Mouse (Mus musculus): Measurements from ENCODE around the gene Klhl29. TPM values are rescaled to one million over a fixed set of nuclear protein-coding genes. Genes with fewer than 3 reads are reported as not detected.

The Klhl29 gene
- polyA plus RNA-seq, 1 experiment, result 2.4 TPM

DNA sequence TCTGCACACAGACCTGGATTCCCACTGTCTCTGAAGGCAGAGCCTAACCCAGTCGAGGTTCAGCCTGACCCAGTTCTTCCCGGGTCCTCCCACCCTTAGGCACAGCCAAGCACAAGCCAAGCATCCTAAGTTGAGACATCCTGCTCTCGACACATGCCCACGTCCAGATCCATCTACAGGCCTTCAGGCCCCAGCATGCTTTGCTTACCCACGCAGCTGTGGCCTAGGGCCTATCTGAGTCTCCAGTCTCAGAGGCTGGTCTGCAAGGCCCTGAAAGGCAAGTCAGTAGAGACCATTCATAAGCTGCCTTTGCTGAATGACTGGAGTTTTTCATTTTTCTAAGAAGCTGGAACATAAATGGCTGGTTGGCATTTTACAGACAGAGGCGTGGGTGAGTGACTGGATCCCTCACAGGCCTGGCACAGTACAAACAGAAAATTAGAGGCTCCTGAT lies 35.3 kb downstream of the Klhl29 start:
- no peak for TF ChIP-seq POLR2A (IDR thresholded peaks at IDR 0.05; ENCODE audit: low read depth, low read length)
- TF ChIP-seq CTCF (conservative IDR thresholded peaks at IDR 0.05; ENCODE audit: insufficient read depth, insufficient read length, low read depth, low read length), result no peak
- WGBS, result 92% methylated on average over 6 of the region's 6 CpGs

GRCm38 (mm10) chr12:5336927-5337712 lies 38.4 kb downstream of the Klhl29 start:
- Histone ChIP-seq H3K4me1 (ENCODE audit: control insufficient read depth, insufficient read depth, low read length) (no peaks in the 10 kb centered on the region), H3K27me3 (replicated peaks; ENCODE audit: control insufficient read depth, insufficient read depth, low read length) (no peaks in the 10 kb centered on the region), H3K4me3 (ENCODE audit: insufficient read depth, low read depth, low read length) (no peak overlapping the region), H3K36me3 (ENCODE audit: control insufficient read depth, insufficient read depth, low read length) (no peaks in the 10 kb centered on the region), H3K27ac (ENCODE audit: insufficient read depth, low read depth, low read length) (no peak overlapping the region)
- 32% methylated on average over 8 of the region's 8 CpGs for WGBS
- TF ChIP-seq CTCF (conservative IDR thresholded peaks at IDR 0.05; ENCODE audit: insufficient read depth, insufficient read length, low read depth, low read length) (no peak), POLR2A (IDR thresholded peaks at IDR 0.05; ENCODE audit: low read depth, low read length) (no peak)
- DNase-seq, result peak; percentile 75

More for the DNA sequence above, 35.3 kb downstream of the Klhl29 start:
- no peak for DNase-seq
- H3K4me3 ChIP-seq (ENCODE audit: insufficient read depth, low read depth, low read length), result no peak overlapping the region
- H3K27me3 ChIP-seq (replicated peaks; ENCODE audit: control insufficient read depth, insufficient read depth, low read length), result no peaks in the 10 kb centered on the region
- H3K4me1 ChIP-seq (ENCODE audit: control insufficient read depth, insufficient read depth, low read length), result no peaks in the 10 kb centered on the region
- H3K27ac ChIP-seq (ENCODE audit: insufficient read depth, low read depth, low read length), result no peak overlapping the region
- no peaks in the 10 kb centered on the region for H3K36me3 ChIP-seq (ENCODE audit: control insufficient read depth, insufficient read depth, low read length)

DNA sequence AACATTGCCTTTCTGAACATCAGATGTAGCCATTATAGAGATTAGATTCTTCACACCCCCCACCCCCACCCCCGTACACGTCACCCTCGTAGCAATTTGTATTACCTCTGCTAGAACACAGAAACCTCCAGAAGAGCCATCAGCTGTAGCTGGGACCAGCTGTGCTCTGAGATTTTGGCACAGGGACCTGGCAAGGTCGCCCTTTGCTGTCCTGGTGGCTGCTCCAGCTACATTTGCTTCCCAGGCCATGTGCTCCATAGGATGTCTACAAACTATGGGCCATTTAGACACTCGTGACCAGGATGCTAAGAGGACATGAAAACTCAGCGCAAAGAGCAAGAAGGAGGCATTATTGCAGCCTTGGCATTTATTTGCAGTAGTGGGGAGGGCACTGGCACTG lies 39.2 kb downstream of the Klhl29 start:
- H3K27me3 ChIP-seq (replicated peaks; ENCODE audit: control insufficient read depth, insufficient read depth, low read length), result no peaks in the 10 kb centered on the region
- WGBS, result 71% methylated on average over 6 of the region's 6 CpGs
- no peaks in the 10 kb centered on the region for H3K36me3 ChIP-seq (ENCODE audit: control insufficient read depth, insufficient read depth, low read length)
- no peak for TF ChIP-seq CTCF (conservative IDR thresholded peaks at IDR 0.05; ENCODE audit: insufficient read depth, insufficient read length, low read depth, low read length)
- no peak for TF ChIP-seq POLR2A (IDR thresholded peaks at IDR 0.05; ENCODE audit: low read depth, low read length)
- no peak overlapping the region for H3K27ac ChIP-seq (ENCODE audit: insufficient read depth, low read depth, low read length)
- no peak overlapping the region for H3K4me3 ChIP-seq (ENCODE audit: insufficient read depth, low read depth, low read length)
- DNase-seq, result no peak
- H3K4me1 ChIP-seq (ENCODE audit: control insufficient read depth, insufficient read depth, low read length), result no peaks in the 10 kb centered on the region

- no peaks in the 10 kb centered on the region for H3K36me3 ChIP-seq (ENCODE audit: control insufficient read depth, insufficient read depth, low read length)
- H3K4me3 ChIP-seq (ENCODE audit: insufficient read depth, low read depth, low read length), result no peak overlapping the region
- no peak overlapping the region for H3K27ac ChIP-seq (ENCODE audit: insufficient read depth, low read depth, low read length)
- H3K4me1 ChIP-seq (ENCODE audit: control insufficient read depth, insufficient read depth, low read length), result no peaks in the 10 kb centered on the region
- TF ChIP-seq CTCF (conservative IDR thresholded peaks at IDR 0.05; ENCODE audit: insufficient read depth, insufficient read length, low read depth, low read length) (no peak), POLR2A (IDR thresholded peaks at IDR 0.05; ENCODE audit: low read depth, low read length) (no peak)
- WGBS, result 41% methylated on average over 9 of the region's 9 CpGs
- DNase-seq, result no peak
- no peaks in the 10 kb centered on the region for H3K27me3 ChIP-seq (replicated peaks; ENCODE audit: control insufficient read depth, insufficient read depth, low read length)
Observed at GRCm38 (mm10) chr12:5334956-5335355, 40.5 kb downstream of the Klhl29 start.

GRCm38 (mm10) chr12:5334175-5334574 lies 41.3 kb downstream of the Klhl29 start:
- Histone ChIP-seq H3K27ac (ENCODE audit: insufficient read depth, low read depth, low read length) (no peak overlapping the region), H3K4me3 (ENCODE audit: insufficient read depth, low read depth, low read length) (no peak overlapping the region), H3K4me1 (ENCODE audit: control insufficient read depth, insufficient read depth, low read length) (no peaks in the 10 kb centered on the region), H3K36me3 (ENCODE audit: control insufficient read depth, insufficient read depth, low read length) (no peaks in the 10 kb centered on the region), H3K27me3 (replicated peaks; ENCODE audit: control insufficient read depth, insufficient read depth, low read length) (no peaks in the 10 kb centered on the region)
- WGBS, result 81% methylated on average over 2 of the region's 2 CpGs
- TF ChIP-seq CTCF (conservative IDR thresholded peaks at IDR 0.05; ENCODE audit: insufficient read depth, insufficient read length, low read depth, low read length), result no peak
- DNase-seq, result no peak

GRCm38 (mm10) chr12:5331810-5332484 lies 43.5 kb downstream of the Klhl29 start:
- Histone ChIP-seq H3K27ac (ENCODE audit: insufficient read depth, low read depth, low read length) (no peak overlapping the region), H3K4me1 (ENCODE audit: control insufficient read depth, insufficient read depth, low read length) (no peaks in the 10 kb centered on the region), H3K4me3 (ENCODE audit: insufficient read depth, low read depth, low read length) (no peak overlapping the region), H3K27me3 (replicated peaks; ENCODE audit: control insufficient read depth, insufficient read depth, low read length) (no peaks in the 10 kb centered on the region), H3K36me3 (ENCODE audit: control insufficient read depth, insufficient read depth, low read length) (no peaks in the 10 kb centered on the region)
- WGBS, result 28% methylated on average over 13 of the region's 13 CpGs
- TF ChIP-seq POLR2A (IDR thresholded peaks at IDR 0.05; ENCODE audit: low read depth, low read length) (no peak), CTCF (conservative IDR thresholded peaks at IDR 0.05; ENCODE audit: insufficient read depth, insufficient read length, low read depth, low read length) (no peak)
- peak; percentile 71 for DNase-seq

DNA sequence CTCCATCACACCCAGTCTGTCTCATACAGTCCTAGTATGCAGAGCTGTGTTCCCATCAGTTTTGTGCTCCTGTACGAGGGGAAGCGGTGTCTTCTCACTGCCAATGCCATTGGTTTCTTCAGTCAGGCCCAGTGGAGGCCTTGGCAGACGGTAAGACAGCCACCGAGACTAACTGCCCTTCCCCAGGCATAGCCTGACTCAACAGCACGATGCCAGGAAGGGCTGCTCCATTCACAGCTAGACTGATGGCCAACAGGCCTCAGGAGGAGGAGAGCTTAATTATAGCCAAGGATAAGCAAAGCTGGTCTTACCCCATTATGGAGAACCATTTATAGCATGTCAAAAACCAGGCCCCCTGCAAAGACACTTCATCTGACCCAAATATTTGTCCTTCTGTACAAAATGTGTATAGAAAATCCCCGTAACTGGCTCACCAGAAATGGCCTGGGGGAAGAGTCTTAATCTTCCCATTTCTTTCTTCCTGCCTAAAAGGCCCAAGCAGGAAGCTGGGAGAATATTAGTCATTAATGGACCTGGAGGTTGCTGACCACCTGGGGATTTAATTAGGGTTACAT lies 44.9 kb downstream of the Klhl29 start:
- no peak for DNase-seq
- WGBS, result 90% methylated on average over 6 of the region's 6 CpGs
- no peak overlapping the region for H3K27ac ChIP-seq (ENCODE audit: insufficient read depth, low read depth, low read length)
- no peaks in the 10 kb centered on the region for H3K4me1 ChIP-seq (ENCODE audit: control insufficient read depth, insufficient read depth, low read length)
- TF ChIP-seq CTCF (conservative IDR thresholded peaks at IDR 0.05; ENCODE audit: insufficient read depth, insufficient read length, low read depth, low read length), result no peak
- no peak for TF ChIP-seq POLR2A (IDR thresholded peaks at IDR 0.05; ENCODE audit: low read depth, low read length)
- no peaks in the 10 kb centered on the region for H3K27me3 ChIP-seq (replicated peaks; ENCODE audit: control insufficient read depth, insufficient read depth, low read length)
- no peaks in the 10 kb centered on the region for H3K36me3 ChIP-seq (ENCODE audit: control insufficient read depth, insufficient read depth, low read length)
- no peak overlapping the region for H3K4me3 ChIP-seq (ENCODE audit: insufficient read depth, low read depth, low read length)
